In the genomic region with DNA sequence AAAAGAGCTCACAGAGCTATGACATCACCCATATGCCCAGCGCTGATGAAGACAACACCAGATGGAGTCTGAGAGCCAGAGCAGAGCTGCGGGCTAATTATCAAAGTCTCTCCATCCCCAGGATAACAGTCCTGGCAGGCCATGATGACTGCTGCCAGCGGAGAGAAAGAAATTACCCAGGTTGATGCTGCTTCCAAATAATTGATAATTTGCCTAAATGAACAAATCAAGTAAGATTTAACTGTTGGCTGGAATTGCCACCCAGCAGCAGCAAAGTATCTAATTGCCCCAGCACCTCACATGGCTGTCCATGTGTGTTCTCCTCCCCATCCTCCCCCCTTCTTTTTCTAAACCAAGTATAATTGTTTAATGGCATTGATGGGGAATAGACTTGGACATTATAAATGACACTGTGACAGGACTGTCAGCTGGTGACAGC, we compare ENCODE assay signal across 14 mouse cellular contexts.
DNase-seq lines count a peak whose midpoint lies in the region; ATAC-seq and TF ChIP-seq lines count a peak whose summit lies in the region.
"Had no signal": no experiment of that assay in that cellular context is flagged by ENCODE, and none has a peak within 500 bp of the region (broad histone marks: within the 10 kb centered on the region; RNA-seq: fewer than 3 reads in every experiment).

No protein-coding gene starts in this region.

- H3K4me1 ChIP-seq in hindbrain, embryonic 15.5 days (replicated peaks) = peaks cover 13% of the 10 kb centered on the region
- H3K4me1 ChIP-seq in embryonic facial prominence, embryonic 10.5 days = peaks cover 16% of the 10 kb centered on the region; the same call in 1 of the 2 replicates
- H3K4me1 ChIP-seq: megakaryocyte, embryonic 14.5 days had no signal

- no peak for TF ChIP-seq CTCF in left cerebral cortex, adult 2 months (IDR thresholded peaks at IDR 0.05)

- H3K36me3 ChIP-seq in hindbrain, embryonic 15.5 days = no peaks in the 10 kb centered on the region
- H3K36me3 ChIP-seq in embryonic facial prominence, embryonic 10.5 days (replicated peaks) = no peaks in the 10 kb centered on the region
- H3K36me3 ChIP-seq: heart, embryonic 15.5 days had no signal

- H3K4me3 ChIP-seq in left cerebral cortex, adult 2 months = no peak overlapping the region
- H3K4me3 ChIP-seq in hindbrain, embryonic 15.5 days = no peak overlapping the region
- no peak overlapping the region for H3K4me3 ChIP-seq in embryonic facial prominence, embryonic 10.5 days
- H3K4me3 ChIP-seq: heart, embryonic 15.5 days; megakaryocyte, embryonic 14.5 days had no signal

- H3K27me3 ChIP-seq in hindbrain, embryonic 15.5 days = no peaks in the 10 kb centered on the region
- H3K27me3 ChIP-seq in embryonic facial prominence, embryonic 10.5 days (replicated peaks; ENCODE audit: low read depth, poor library complexity, severe bottlenecking) = no peaks in the 10 kb centered on the region
- H3K27me3 ChIP-seq: heart, embryonic 15.5 days; megakaryocyte, embryonic 14.5 days had no signal

- H3K9me3 ChIP-seq in hindbrain, embryonic 15.5 days = no peaks in the 10 kb centered on the region
- H3K9me3 ChIP-seq in embryonic facial prominence, embryonic 10.5 days = 0 out of 2 replicates have a peak, but pooled peaks cover 4% of the 10 kb centered on the region
- H3K9me3 ChIP-seq: heart, embryonic 15.5 days; megakaryocyte, embryonic 14.5 days had no signal

- no peak for DNase-seq in left cerebral cortex, adult 2 months (ENCODE audit: extremely low spot score in 1 of 2, low spot score in 2 of 2)
- no peak for DNase-seq in left cerebral cortex, adult 9 months (ENCODE audit: low spot score in 2 of 2)
- DNase-seq in retina, embryonic 14.5 days (ENCODE audit: low spot score) = peak; percentile 37
- DNase-seq in embryonic facial prominence, embryonic 10.5 days (ENCODE audit: low spot score) = no peak
- DNase-seq: adrenal gland, postnatal 25 days; gastrocnemius, postnatal 10 days; kidney, postnatal 4 days; liver, postnatal 0 days had no signal

- intact Hi-C loops in left cerebral cortex, adult 2 months (cut with DNase I) = loop anchor here (2.0 kb wide), 1 partner anchor 85 kb away; no protein-coding TSS in a partner anchor

- H3K27ac ChIP-seq in left cerebral cortex, adult 2 months = 0 out of 2 replicates have a peak overlapping the region, but pooled peaks have one; percentile 36
- no peak overlapping the region for H3K27ac ChIP-seq in hindbrain, embryonic 15.5 days (replicated peaks)
- no peak overlapping the region for H3K27ac ChIP-seq in embryonic facial prominence, embryonic 10.5 days (replicated peaks)
- H3K27ac ChIP-seq: heart, embryonic 15.5 days; stomach, postnatal 0 days had no signal

- WGBS in hindbrain, embryonic 15.5 days = 32% methylated on average over 3 of the region's 3 CpGs
- 83% methylated on average over 3 of the region's 3 CpGs for WGBS in embryonic facial prominence, embryonic 10.5 days

- ATAC-seq in erythroblast, adult 5-6 weeks (replicated peaks; ENCODE audit: low FRiP score, poor library complexity, severe bottlenecking) = 0 out of 2 replicates have a peak, but pooled peaks have one; percentile 20
- 0 out of 2 replicates have a peak, but pooled peaks have one; percentile 57 for ATAC-seq in hindbrain, embryonic 15.5 days (ENCODE audit: low FRiP score, low read depth)
- ATAC-seq in granulocyte monocyte progenitor cell, adult 5-6 weeks (replicated peaks; ENCODE audit: poor library complexity, severe bottlenecking) = no peak
- ATAC-seq: liver, postnatal 0 days had no signal

- no peak overlapping the region for H3K9ac ChIP-seq in hindbrain, embryonic 15.5 days
- H3K9ac ChIP-seq: heart, embryonic 15.5 days; liver, postnatal 0 days had no signal

- no peak overlapping the region for H3K4me2 ChIP-seq in hindbrain, embryonic 15.5 days
- H3K4me2 ChIP-seq: heart, embryonic 15.5 days had no signal
